Mouse (Mus musculus): ENCODE data around the gene Nid1.

- no peak for TF ChIP-seq CTCF (IDR thresholded peaks at IDR 0.05; ENCODE audit: low read depth, low read length)
- TF ChIP-seq POLR2A (IDR thresholded peaks at IDR 0.05; ENCODE audit: extremely low read depth, insufficient read depth, low read length): no peak
These were observed 99.2 kb downstream of the Nid1 start for GRCm38 (mm10) chr13:13536555-13536954.
